Mouse (Mus musculus): Measurements from ENCODE around the gene Dock3.

DNA sequence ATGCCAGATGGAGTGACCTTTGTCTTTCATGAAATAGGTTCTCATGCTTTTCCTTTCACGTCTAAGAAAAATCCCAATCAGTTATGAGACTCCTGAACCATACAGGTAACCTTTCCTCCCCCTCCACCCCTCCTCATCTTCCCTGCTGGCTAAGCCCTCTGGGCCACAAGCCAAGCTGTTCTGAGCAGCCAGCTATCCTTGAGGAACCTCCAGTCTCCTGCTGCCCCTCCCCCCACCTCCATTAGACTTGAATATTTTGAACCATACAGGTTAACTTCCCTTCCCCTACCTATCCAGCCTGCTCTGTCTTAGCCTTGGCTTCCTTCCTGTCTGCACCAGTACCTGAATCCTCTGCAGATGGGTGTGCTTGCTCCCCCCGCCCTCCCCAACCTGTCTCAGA is 204.1 kb downstream of the Dock3 start:
- TF ChIP-seq GATA1 (IDR thresholded peaks at IDR 0.05; ENCODE audit: borderline replicate concordance, low read length), result no peak
- TF ChIP-seq FLI1 (IDR thresholded peaks at IDR 0.05; ENCODE audit: low read length), result no peak

Data from megakaryocyte, embryonic 14.5 days (primary cell).